8 mouse cellular contexts compared by ENCODE assay signal in the genomic region with DNA sequence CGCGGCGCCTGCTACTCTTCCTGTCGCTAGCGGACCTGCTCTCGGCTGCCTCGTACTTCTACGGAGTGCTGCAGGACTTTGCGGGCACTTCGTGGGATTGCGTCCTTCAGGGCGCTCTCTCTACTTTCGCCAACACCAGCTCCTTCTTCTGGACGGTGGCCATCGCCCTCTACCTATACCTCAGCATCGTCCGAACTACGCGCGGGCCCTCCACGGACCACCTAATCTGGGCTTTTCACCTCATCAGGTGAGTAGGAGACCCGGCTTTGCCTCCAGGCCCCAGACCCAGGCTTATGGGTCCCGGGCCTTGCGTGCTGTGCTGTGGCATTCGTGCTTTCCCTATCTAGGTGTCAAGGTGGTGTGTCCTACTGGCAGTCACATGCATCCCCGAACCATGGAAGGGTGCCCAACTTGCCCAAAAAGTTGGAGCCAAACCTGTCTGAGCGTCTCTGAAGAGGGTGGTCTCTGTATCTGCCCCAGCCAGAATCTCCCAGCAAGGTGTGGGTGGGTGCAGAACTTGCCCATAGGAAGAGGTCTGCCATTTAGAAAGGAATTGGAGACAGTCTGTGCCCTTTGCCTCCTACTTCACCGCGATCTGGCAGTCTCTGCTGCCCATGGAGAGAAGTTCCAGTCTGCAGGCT. TPM values are rescaled to one million over a fixed set of nuclear protein-coding genes. Genes with fewer than 3 reads are reported as not detected.
A peak's percentile ranks its signal among the peaks of the same experiment; 100 is the strongest.
DNase-seq lines count a peak whose midpoint lies in the region; ATAC-seq and TF ChIP-seq lines count a peak whose summit lies in the region.

No protein-coding gene starts in this region.

- H3K4me3 ChIP-seq in layer of hippocampus, adult 2 months: peak overlapping the region; percentile 75
- H3K4me3 ChIP-seq in embryonic facial prominence, embryonic 15.5 days (replicated peaks): peak overlapping the region; percentile 66
- peak overlapping the region; percentile 61 for H3K4me3 ChIP-seq in intestine, postnatal 0 days (ENCODE audit: low read depth, low read length)
- H3K4me3 ChIP-seq in neural tube, embryonic 13.5 days: peak overlapping the region; percentile 56

- no peak for TF ChIP-seq CTCF in layer of hippocampus, adult 2 months (conservative IDR thresholded peaks at IDR 0.05)
- no peak for TF ChIP-seq CTCF in intestine, postnatal 0 days (IDR thresholded peaks at IDR 0.05; ENCODE audit: low read depth)

- peak overlapping the region; percentile 60 for H3K9ac ChIP-seq in embryonic facial prominence, embryonic 15.5 days
- peak overlapping the region; percentile 78 for H3K9ac ChIP-seq in intestine, postnatal 0 days (ENCODE audit: low read depth, low read length)
- H3K9ac ChIP-seq in neural tube, embryonic 13.5 days: peak overlapping the region; percentile 68

- peaks cover 23% of the 10 kb centered on the region for H3K4me1 ChIP-seq in embryonic facial prominence, embryonic 15.5 days
- peaks cover 14% of the 10 kb centered on the region; the same call in 1 of the 2 replicates for H3K4me1 ChIP-seq in intestine, postnatal 0 days (replicated peaks; ENCODE audit: control insufficient read depth, insufficient read depth, low read length)
- H3K4me1 ChIP-seq in neural tube, embryonic 13.5 days (replicated peaks): peaks cover 15% of the 10 kb centered on the region

- peak overlapping the region; percentile 98 for H3K4me2 ChIP-seq in embryonic facial prominence, embryonic 15.5 days (replicated peaks)
- peak overlapping the region; percentile 97 for H3K4me2 ChIP-seq in intestine, postnatal 0 days (replicated peaks; ENCODE audit: low read depth)
- peak overlapping the region; percentile 97 for H3K4me2 ChIP-seq in neural tube, embryonic 13.5 days

- H3K36me3 ChIP-seq in embryonic facial prominence, embryonic 15.5 days: no peaks in the 10 kb centered on the region
- H3K36me3 ChIP-seq in intestine, postnatal 0 days (ENCODE audit: control insufficient read depth, insufficient read depth): no peaks in the 10 kb centered on the region
- no peaks in the 10 kb centered on the region for H3K36me3 ChIP-seq in neural tube, embryonic 13.5 days

- 0 out of 2 replicates have a peak, but pooled peaks have one; percentile 1 for ATAC-seq in embryonic facial prominence, embryonic 15.5 days (ENCODE audit: insufficient number of reproducible peaks, low FRiP score, low TSS enrichment, low read depth)
- ATAC-seq in intestine, postnatal 0 days: no peak
- ATAC-seq in neural tube, embryonic 13.5 days (ENCODE audit: low read depth): no peak

- 22% methylated on average over 29 of the region's 29 CpGs for WGBS in embryonic facial prominence, embryonic 15.5 days
- 19% methylated on average over 29 of the region's 29 CpGs for WGBS in intestine, postnatal 0 days
- 18% methylated on average over 29 of the region's 29 CpGs for WGBS in neural tube, embryonic 13.5 days

- no peaks in the 10 kb centered on the region for H3K27me3 ChIP-seq in embryonic facial prominence, embryonic 15.5 days
- H3K27me3 ChIP-seq in intestine, postnatal 0 days (replicated peaks; ENCODE audit: control insufficient read depth, insufficient read depth, low read length): no peaks in the 10 kb centered on the region
- H3K27me3 ChIP-seq in neural tube, embryonic 13.5 days: peaks cover 26% of the 10 kb centered on the region

- DNase-seq in layer of hippocampus, adult 2 months (ENCODE audit: low spot score in 2 of 2): no peak
- no peak for DNase-seq in layer of hippocampus, adult 9-11 months
- no peak for DNase-seq in right cerebral cortex, postnatal 36 days (ENCODE audit: low spot score in 2 of 2)
- DNase-seq in adrenal gland, adult 8-10 months: no peak
- no peak for DNase-seq in adrenal gland, postnatal 14 days

- H3K27ac ChIP-seq in layer of hippocampus, adult 2 months: peak overlapping the region; percentile 30
- H3K27ac ChIP-seq in embryonic facial prominence, embryonic 15.5 days (replicated peaks): peak overlapping the region; percentile 70; the same call in 1 of the 2 replicates
- H3K27ac ChIP-seq in intestine, postnatal 0 days (ENCODE audit: low read depth, low read length): peak overlapping the region; percentile 81
- H3K27ac ChIP-seq in neural tube, embryonic 13.5 days (replicated peaks): no peak overlapping the region

- no peaks in the 10 kb centered on the region for H3K9me3 ChIP-seq in embryonic facial prominence, embryonic 15.5 days (replicated peaks)
- no peaks in the 10 kb centered on the region for H3K9me3 ChIP-seq in intestine, postnatal 0 days (ENCODE audit: control insufficient read depth)
- H3K9me3 ChIP-seq in neural tube, embryonic 13.5 days: no peaks in the 10 kb centered on the region

RNA-seq across cellular contexts. Expression of gene Gpr157, which starts 0.8 kb away (rescaled TPM):
- 1 to 10 TPM; 1.1 to 1.4 TPM for total RNA-seq in layer of hippocampus, adult 2 months (2021)
- polyA plus RNA-seq in embryonic facial prominence, embryonic 15.5 days (2015; fragmentation: Nextera tagmentation; extraction: Ambion mirVana): 1.5 and 1.7 TPM in 2 replicates
- polyA plus RNA-seq in intestine, postnatal 0 days (2015; fragmentation: Nextera tagmentation; extraction: Ambion mirVana): 2.5 and 3.2 TPM in 2 replicates
- 0.56 and 0.70 TPM in 2 replicates for polyA plus RNA-seq in neural tube, embryonic 13.5 days (2015; fragmentation: Nextera tagmentation; extraction: Ambion mirVana)
- total RNA-seq in adrenal gland, adult 8-10 months (2022): 1 to 10 TPM; 1.4 to 3.3 (median 2.3) TPM
- 1.3 and 2.3 TPM in 2 replicates for total RNA-seq in adrenal gland, postnatal 14 days (2021)

RNA-seq across cellular contexts. Expression of gene Slc2a5, which starts 31.1 kb away (rescaled TPM):
- total RNA-seq in layer of hippocampus, adult 2 months (2021): 1 to 10 TPM; 4.6 to 5.5 TPM
- 1.7 and 2.2 TPM in 2 replicates for polyA plus RNA-seq in embryonic facial prominence, embryonic 15.5 days (2015; fragmentation: Nextera tagmentation; extraction: Ambion mirVana)
- 23.8 and 26.9 TPM in 2 replicates for polyA plus RNA-seq in intestine, postnatal 0 days (2015; fragmentation: Nextera tagmentation; extraction: Ambion mirVana)
- polyA plus RNA-seq in neural tube, embryonic 13.5 days (2015; fragmentation: Nextera tagmentation; extraction: Ambion mirVana): 2.5 and 2.7 TPM in 2 replicates
- 1 to 10 TPM in 2 of 4 experiments, under 1 TPM in 2; 0.45 to 3.3 (median 1.3) TPM for total RNA-seq in adrenal gland, adult 8-10 months (2022)
- 0.30 and 0.48 TPM in 2 replicates for total RNA-seq in adrenal gland, postnatal 14 days (2021)
